Mouse (Mus musculus): ENCODE data around the gene Ciao1. TPM values are rescaled to one million over a fixed set of nuclear protein-coding genes. Genes with fewer than 3 reads are reported as not detected.

Gene Ciao1
- total RNA-seq, 1 experiment from 2014 or later = 35.6 TPM

Other genes with a start within 250 kb of the Ciao1 start
- gene Ap4e1, start 239.1 kb downstream of the Ciao1 start, total RNA-seq (2017) = 18.9 and 23.0 TPM in 2 replicates
- gene Blvra, start 177.2 kb downstream of the Ciao1 start, total RNA-seq (2017) = 27.8 and 28.3 TPM in 2 replicates
- gene Ncaph, start 113.9 kb downstream of the Ciao1 start, total RNA-seq (2017) = 45.5 and 58.5 TPM in 2 replicates
- gene Itpripl1, start 104.4 kb downstream of the Ciao1 start, total RNA-seq (2017) = 20.8 and 22.5 TPM in 2 replicates
- 3.8 and 7.1 TPM in 2 replicates for gene 1810024B03Rik, start 39.5 kb downstream of the Ciao1 start, total RNA-seq (2017)
- 175 and 188 TPM in 2 replicates for gene Snrnp200, start 39.4 kb downstream of the Ciao1 start, total RNA-seq (2017)
- gene Tmem127, start 92 bp upstream of the Ciao1 start, total RNA-seq (2017) = 34.3 and 34.8 TPM in 2 replicates
- 135 and 142 TPM in 2 replicates for gene Stard7, start 22.4 kb upstream of the Ciao1 start, total RNA-seq (2017)
- gene Dusp2, start 88.3 kb upstream of the Ciao1 start, total RNA-seq (2017) = 246 and 271 TPM in 2 replicates
- 0.05 and 0.25 TPM in 2 replicates for gene Astl, start 90.8 kb upstream of the Ciao1 start, total RNA-seq (2017)
- 0.45 TPM in 1 of 2 replicates, not detected in the other for gene Adra2b, start 115.4 kb upstream of the Ciao1 start, total RNA-seq (2017)
- not detected in 2 replicates for gene Gpat2, start 177.4 kb upstream of the Ciao1 start, total RNA-seq (2017)
- gene Fahd2a, start 196.7 kb upstream of the Ciao1 start, total RNA-seq (2017) = 16.2 and 23.0 TPM in 2 replicates